Mouse (Mus musculus) MEL (cell line): ENCODE measurements around the gene Cxcl15.

Experiments
- CHD1 ChIP-seq: IDR thresholded peaks from 2 replicates; pipeline ENCODE4 v1.6.1; 2012; ENCODE audit warnings: low read depth, mild to moderate bottlenecking, inconsistent platforms, low read length, improper control_type of control experiment
- CHD2 ChIP-seq: IDR thresholded peaks from 2 replicates; pipeline ENCODE4 v1.6.1; 2011; ENCODE audit warnings: low read length, improper control_type of control experiment
- CTCF ChIP-seq, 3 experiments: IDR thresholded peaks in 2 of 3; conservative IDR thresholded peaks in 1 of 3; 2 replicates each; pipeline ENCODE4 v1.5.1; 2011 to 2012; ENCODE audit warnings: low read length in 3 of 3, low read depth in 2 of 3, mild to moderate bottlenecking in 2 of 3, improper control_type of control experiment in 1 of 3, inconsistent platforms in 1 of 3, mixed read lengths in 1 of 3, moderate library complexity in 1 of 3; ENCODE audit not compliant: control insufficient read depth in 1 of 3, insufficient read depth in 1 of 3, poor library complexity in 1 of 3, severe bottlenecking in 1 of 3
- ETS1 ChIP-seq: IDR thresholded peaks from 2 replicates; pipeline ENCODE4 v1.6.1; 2012; ENCODE audit warnings: low read depth, mild to moderate bottlenecking, inconsistent platforms, low read length, improper control_type of control experiment, moderate library complexity
- MAFK ChIP-seq: IDR thresholded peaks from 2 replicates; pipeline ENCODE4 v1.6.1; 2011; ENCODE audit warnings: low read depth, mild to moderate bottlenecking, low read length, improper control_type of control experiment, borderline replicate concordance
- MAX ChIP-seq: IDR thresholded peaks from 2 replicates; pipeline ENCODE4 v1.6.1; 2011; ENCODE audit warnings: low read length, improper control_type of control experiment
- MAZ ChIP-seq: IDR thresholded peaks from 2 replicates; pipeline ENCODE4 v1.6.1; 2012; ENCODE audit warnings: low read depth, mild to moderate bottlenecking, inconsistent platforms, low read length, improper control_type of control experiment
- MYC ChIP-seq: IDR thresholded peaks from 2 replicates; pipeline ENCODE4 v1.6.1; 2011; ENCODE audit warnings: low read depth, mild to moderate bottlenecking, low read length, improper control_type of control experiment, moderate library complexity
- POLR2A ChIP-seq, 2 experiments: IDR thresholded peaks; 2 replicates each; pipeline ENCODE4 v1.6.1; 2011 to 2012; ENCODE audit warnings: low read length in 2 of 2, mild to moderate bottlenecking in 2 of 2, control low read depth in 1 of 2, improper control_type of control experiment in 1 of 2, low read depth in 1 of 2, moderate library complexity in 1 of 2; ENCODE audit not compliant: control insufficient read depth in 1 of 2, insufficient read depth in 1 of 2, poor library complexity in 1 of 2
- POLR2AphosphoS5 ChIP-seq: IDR thresholded peaks from 2 replicates; pipeline ENCODE4 v1.6.1; 2012; ENCODE audit warnings: low read depth, borderline replicate concordance, mild to moderate bottlenecking, inconsistent platforms, low read length, moderate library complexity, mixed read lengths
- SIN3A ChIP-seq: IDR thresholded peaks from 2 replicates; pipeline ENCODE4 v1.6.1; 2012; ENCODE audit warnings: low read length, improper control_type of control experiment, inconsistent platforms
- UBTF ChIP-seq: IDR thresholded peaks from 2 replicates; pipeline ENCODE4 v1.6.1; 2012; ENCODE audit warnings: low read depth, mild to moderate bottlenecking, inconsistent platforms, low read length, improper control_type of control experiment, moderate library complexity, borderline replicate concordance; ENCODE audit not compliant: insufficient read depth

- TF ChIP-seq MYC (no peak), POLR2AphosphoS5 (no peak), CTCF (IDR thresholded peaks at IDR 0.05 in 2 of 3, conservative IDR thresholded peaks at IDR 0.05 in 1 of 3; ENCODE audit: control insufficient read depth in 1 of 3, insufficient read depth in 1 of 3, low read depth in 2 of 3, low read length in 3 of 3, poor library complexity in 1 of 3, severe bottlenecking in 1 of 3) (peak; percentile 14 to 71 (median 26); a peak in 2 of 6 replicates), MAZ (no peak), SIN3A (no peak), POLR2A (IDR thresholded peaks at IDR 0.05; ENCODE audit: control insufficient read depth in 1 of 2, insufficient read depth in 1 of 2, low read depth in 1 of 2, low read length in 2 of 2, poor library complexity in 1 of 2) (no peak), MAFK (no peak), ETS1 (no peak), CHD1 (no peak), CHD2 (no peak), MAX (no peak), UBTF (no peak)
These were observed 8.4 kb upstream of the Cxcl15 start, which contains the start of gene Cxcl3 for GRCm38 (mm10) chr5:90785659-90786588.
